Mouse (Mus musculus) lung, postnatal 4 days (tissue): ENCODE results near the gene Fer.

ENCODE experiments used
- DNase-seq, 2 experiments: peaks; one replicate each; pipeline ENCODE4 v3.0.0; 2021

Gene Fer

GRCm38 (mm10) chr17:64093716-64094115 is 230.9 kb downstream of the Fer start:
- no peak for DNase-seq

- DNase-seq, result no peak
Observed at GRCm38 (mm10) chr17:64096811-64097210, 233.9 kb downstream of the Fer start.

- DNase-seq, result no peak
Observed at GRCm38 (mm10) chr17:64097788-64098359, 235.0 kb downstream of the Fer start.

- no peak for DNase-seq
Observed at GRCm38 (mm10) chr17:64099395-64100171, 236.7 kb downstream of the Fer start.

- peak in 1 of 2 experiments; percentile 15 for DNase-seq
Observed at GRCm38 (mm10) chr17:64100172-64100510, 237.3 kb downstream of the Fer start.

GRCm38 (mm10) chr17:64108773-64109172 is 245.9 kb downstream of the Fer start:
- DNase-seq, result no peak

GRCm38 (mm10) chr17:64109871-64110270 is 247.0 kb downstream of the Fer start:
- DNase-seq, result no peak

GRCm38 (mm10) chr17:64113625-64114024 is 250.8 kb downstream of the Fer start:
- no peak for DNase-seq

- DNase-seq, result no peak
Observed at GRCm38 (mm10) chr17:64116762-64117161, 253.9 kb downstream of the Fer start.

- DNase-seq, result no peak
Observed at GRCm38 (mm10) chr17:64119697-64120288, 256.9 kb downstream of the Fer start.

GRCm38 (mm10) chr17:64122556-64122955 is 259.7 kb downstream of the Fer start:
- no peak for DNase-seq

- no peak for DNase-seq
Observed at GRCm38 (mm10) chr17:64123732-64124131, 260.9 kb downstream of the Fer start.

- no peak for DNase-seq
Observed at GRCm38 (mm10) chr17:64126904-64127303, 264.0 kb downstream of the Fer start.

GRCm38 (mm10) chr17:64129750-64130149 is 266.9 kb downstream of the Fer start:
- no peak for DNase-seq

GRCm38 (mm10) chr17:64130356-64130755 is 267.5 kb downstream of the Fer start:
- peak in 1 of 2 experiments; percentile 28 for DNase-seq

- no peak for DNase-seq
Observed at GRCm38 (mm10) chr17:64132183-64132582, 269.3 kb downstream of the Fer start.

GRCm38 (mm10) chr17:64135941-64136650 is 273.2 kb downstream of the Fer start:
- DNase-seq, result no peak

- no peak for DNase-seq
Observed at GRCm38 (mm10) chr17:64138036-64138717, 275.3 kb downstream of the Fer start.

- no peak for DNase-seq
Observed at GRCm38 (mm10) chr17:64139231-64139915, 276.5 kb downstream of the Fer start.

- no peak for DNase-seq
Observed at GRCm38 (mm10) chr17:64140063-64140850, 277.4 kb downstream of the Fer start.

- no peak for DNase-seq
Observed at GRCm38 (mm10) chr17:64141856-64142255, 279.0 kb downstream of the Fer start.

- no peak for DNase-seq
Observed at GRCm38 (mm10) chr17:64146409-64146808, 283.5 kb downstream of the Fer start.
